Mouse (Mus musculus) G1E (cell line): ENCODE results near the gene H2afx.

ENCODE experiments used
- CTCF ChIP-seq: IDR thresholded peaks from 2 replicates; pipeline ENCODE4 v1.5.1; 2012; ENCODE audit warnings: low read depth, low read length, inconsistent platforms, mixed read lengths
- GATA1 ChIP-seq: IDR thresholded peaks from 2 replicates; pipeline ENCODE4 v1.6.1; 2012; ENCODE audit warnings: borderline replicate concordance, low read length, inconsistent platforms, mixed read lengths

GRCm38 (mm10) chr9:44336093-44336406 is 1.6 kb downstream of the H2afx start:
- TF ChIP-seq GATA1, result no peak
- no peak for TF ChIP-seq CTCF
